Mouse (Mus musculus) ES-E14 (cell line): ENCODE measurements around the gene Fes. TPM values are rescaled to one million over a fixed set of nuclear protein-coding genes. Genes with fewer than 3 reads are reported as not detected.

Experiments used
- DNase-seq: peaks from one replicate; pipeline ENCODE4 v3.0.0-alpha.2; 2013; ENCODE audit warnings: low read depth, low spot score
- H3K27ac ChIP-seq: 2 replicates; pipeline ENCODE4 v1.5.1; 2012; ENCODE audit warnings: low read depth, mild to moderate bottlenecking, low read length, moderate library complexity, mixed read lengths; ENCODE audit not compliant: poor library complexity, insufficient read depth, severe bottlenecking
- H3K36me3 ChIP-seq: 2 replicates; pipeline ENCODE4 v1.6.1; 2012; ENCODE audit warnings: mild to moderate bottlenecking, low read length, moderate library complexity, mixed read lengths; ENCODE audit not compliant: control insufficient read depth, poor library complexity, insufficient read depth, severe bottlenecking
- H3K4me1 ChIP-seq, 2 experiments: fragments of 150-350 bp in 1 of 2; sonication (generic) in 1 of 2; 2 replicates each; pipeline ENCODE4 v1.6.1; 2012; ENCODE audit warnings: low read length in 2 of 2, mild to moderate bottlenecking in 1 of 2, mixed read lengths in 1 of 2; ENCODE audit not compliant: control insufficient read depth in 2 of 2, insufficient read depth in 2 of 2, poor library complexity in 1 of 2
- H3K4me3 ChIP-seq, 2 experiments: fragments of 150-350 bp in 1 of 2; sonication (generic) in 1 of 2; 2 replicates each; pipeline ENCODE4 v1.5.1; 2012; ENCODE audit warnings: low read length in 2 of 2, low read depth in 1 of 2, mild to moderate bottlenecking in 1 of 2, mixed read lengths in 1 of 2; ENCODE audit not compliant: insufficient read depth in 1 of 2, poor library complexity in 1 of 2, severe bottlenecking in 1 of 2
- H3K9ac ChIP-seq: 2 replicates; pipeline ENCODE4 v1.6.1; 2012; ENCODE audit warnings: low read depth, mild to moderate bottlenecking, low read length, mixed read lengths; ENCODE audit not compliant: poor library complexity, insufficient read depth, severe bottlenecking
- H3K9me3 ChIP-seq: fragments of 150-350 bp; sonication (generic); 2 replicates; pipeline ENCODE4 v1.6.1; 2012; ENCODE audit warnings: low read depth, mild to moderate bottlenecking, low read length; ENCODE audit not compliant: control insufficient read depth, insufficient read depth
- CHD2 ChIP-seq: IDR thresholded peaks from 2 replicates; pipeline ENCODE4 v1.6.1; 2014; ENCODE audit warnings: mild to moderate bottlenecking, low read depth, low read length, inconsistent platforms
- HCFC1 ChIP-seq: IDR thresholded peaks from 2 replicates; pipeline ENCODE4 v1.6.1; 2012; ENCODE audit warnings: low read length, inconsistent platforms, borderline replicate concordance; ENCODE audit not compliant: insufficient read depth
- MAFK ChIP-seq: IDR thresholded peaks from 2 replicates; pipeline ENCODE4 v1.6.1; 2014; ENCODE audit warnings: mild to moderate bottlenecking, low read depth, low read length, inconsistent platforms; ENCODE audit not compliant: insufficient read depth
- ZC3H11A ChIP-seq: IDR thresholded peaks from 2 replicates; pipeline ENCODE4 v1.6.1; 2012; ENCODE audit warnings: low read depth, mild to moderate bottlenecking, inconsistent platforms, low read length, borderline replicate concordance
- ZNF384 ChIP-seq: IDR thresholded peaks from 2 replicates; pipeline ENCODE4 v1.6.1; 2012; ENCODE audit warnings: low read depth, low read length, inconsistent platforms
- in situ Hi-C, 2 experiments: fragments of 600-800 bp; cut with MboI; formaldehyde crosslinking; loops; one replicate each; pipeline ENCODE4 v1.15.1; 2025; ENCODE audit warnings: low sequenced_read_pairs in 2 of 2, inconsistent platforms in 1 of 2; ENCODE audit not compliant: unreplicated experiment in 2 of 2
- total RNA-seq: library from RNA; depleted of rRNA; stranded (reverse); fragments of 300-350 nt; gene quantifications from 2 replicates; pipeline ENCODE4 v1.2.3, GENCODE M21; 2012

The Fes gene
- total RNA-seq, 1 experiment, result 4.5 TPM

- no peaks in the 10 kb centered on the region for H3K36me3 ChIP-seq
- in situ Hi-C loops, result no loop called here
- no peak overlapping the region for H3K9ac ChIP-seq
- no peak for DNase-seq
- H3K4me1 ChIP-seq, result no peaks in the 10 kb centered on the region
- TF ChIP-seq ZC3H11A (no peak), CHD2 (no peak), HCFC1 (no peak), ZNF384 (no peak), MAFK (no peak)
- no peaks in the 10 kb centered on the region for H3K9me3 ChIP-seq
- no peak overlapping the region for H3K4me3 ChIP-seq
- H3K27ac ChIP-seq, result no peak overlapping the region
Measured at GRCm38 (mm10) chr7:80414303-80414855, 26.6 kb upstream of the Fes start.

- Histone ChIP-seq H3K4me3 (no peak overlapping the region), H3K9ac (no peak overlapping the region), H3K4me1 (no peaks in the 10 kb centered on the region), H3K9me3 (no peaks in the 10 kb centered on the region), H3K27ac (no peak overlapping the region), H3K36me3 (no peaks in the 10 kb centered on the region)
- DNase-seq, result no peak
- TF ChIP-seq HCFC1, result no peak
- TF ChIP-seq ZNF384, result no peak
- TF ChIP-seq CHD2, result no peak
- no peak for TF ChIP-seq ZC3H11A
- no peak for TF ChIP-seq MAFK
- in situ Hi-C loops, result no loop called here
Measured at GRCm38 (mm10) chr7:80413512-80414302, 26.0 kb upstream of the Fes start.

GRCm38 (mm10) chr7:80412781-80413180, 25.0 kb upstream of the Fes start:
- Histone ChIP-seq H3K4me3 (no peak overlapping the region), H3K27ac (no peak overlapping the region), H3K9ac (no peak overlapping the region), H3K36me3 (no peaks in the 10 kb centered on the region), H3K9me3 (no peaks in the 10 kb centered on the region), H3K4me1 (no peaks in the 10 kb centered on the region)
- DNase-seq, result no peak
- in situ Hi-C loops, result no loop called here
- TF ChIP-seq ZC3H11A (no peak), CHD2 (no peak), ZNF384 (no peak), HCFC1 (no peak), MAFK (no peak)

GRCm38 (mm10) chr7:80412279-80412678, 24.5 kb upstream of the Fes start:
- TF ChIP-seq CHD2 (no peak), ZC3H11A (no peak), ZNF384 (no peak), MAFK (no peak), HCFC1 (no peak)
- in situ Hi-C loops, result no loop called here
- Histone ChIP-seq H3K9me3 (no peaks in the 10 kb centered on the region), H3K4me1 (no peaks in the 10 kb centered on the region), H3K27ac (no peak overlapping the region), H3K36me3 (no peaks in the 10 kb centered on the region), H3K9ac (no peak overlapping the region), H3K4me3 (no peak overlapping the region)
- no peak for DNase-seq
